Mouse (Mus musculus): ENCODE measurements around the gene Prpf6. TPM values are rescaled to one million over a fixed set of nuclear protein-coding genes. Genes with fewer than 3 reads are reported as not detected.

The Prpf6 gene
- total RNA-seq, 4 experiments from 2014 or later: 28.8 to 35.0 (median 32.6) TPM

DNA sequence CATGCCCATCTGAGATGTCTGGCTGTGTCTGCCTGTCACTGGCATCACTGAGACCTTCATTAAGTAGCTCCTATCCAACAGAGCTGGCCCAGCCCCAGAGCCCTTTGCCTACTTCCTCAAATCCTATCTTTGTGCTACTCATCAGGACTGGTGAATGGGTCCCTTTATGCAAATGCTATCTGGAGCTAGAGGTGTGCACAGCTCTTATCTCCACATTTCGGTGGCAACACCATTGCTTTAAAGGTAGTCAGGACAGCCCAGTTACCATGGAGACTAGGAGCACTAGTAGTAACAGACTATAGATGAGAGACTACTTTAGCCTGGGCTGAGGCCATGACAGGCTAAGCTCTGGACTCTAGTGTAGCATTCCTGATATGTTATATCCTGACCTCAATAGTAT lies 93.0 kb downstream of the Prpf6 start:
- DNase-seq (ENCODE audit: low spot score in 2 of 2): no peak

DNA sequence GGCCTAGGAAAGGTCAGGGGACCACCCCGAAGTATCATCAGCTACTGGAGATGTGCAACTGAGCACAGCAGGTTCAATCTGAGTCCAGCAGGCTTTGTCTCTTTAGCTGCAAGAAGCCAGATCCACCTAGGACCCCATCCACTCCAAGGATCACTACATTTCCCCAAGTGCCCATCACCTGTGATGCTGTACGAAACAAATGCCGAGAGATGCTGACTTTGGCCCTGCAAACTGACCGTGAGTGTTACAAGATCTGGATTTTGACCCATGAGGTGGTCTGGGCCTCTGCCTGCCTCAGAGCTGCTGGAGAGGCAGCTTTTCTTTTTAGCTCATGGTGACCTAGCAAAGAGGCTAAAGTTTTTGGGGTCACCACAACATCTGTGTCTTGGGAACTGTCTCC lies 94.0 kb downstream of the Prpf6 start:
- no peak for DNase-seq (ENCODE audit: low spot score in 2 of 2)

- DNase-seq (ENCODE audit: low spot score in 2 of 2): no peak
Measured at GRCm38 (mm10) chr2:181687586-181687985, 95.9 kb downstream of the Prpf6 start.

GRCm38 (mm10) chr2:181689466-181690160 lies 97.9 kb downstream of the Prpf6 start:
- no peak for DNase-seq (ENCODE audit: low spot score in 2 of 2)

DNA sequence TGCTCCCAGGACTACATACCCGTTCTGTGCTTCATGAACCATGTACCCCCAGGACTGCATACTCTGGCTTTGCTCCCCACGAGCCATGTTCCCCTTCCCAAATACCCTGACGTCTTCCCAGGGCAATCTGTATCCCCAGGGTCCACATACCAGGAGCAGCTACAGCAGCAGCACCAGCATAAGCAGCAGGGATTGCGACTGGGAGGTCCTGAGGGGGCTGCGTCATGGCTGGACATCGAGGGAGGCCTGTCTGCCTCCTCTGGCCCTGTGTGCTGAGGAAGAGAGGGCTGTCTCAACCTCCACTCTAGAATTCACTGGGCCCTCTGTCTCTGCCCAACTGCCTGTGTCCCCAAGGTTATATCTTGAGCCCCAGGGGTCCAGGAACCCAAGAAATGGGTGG lies 99.4 kb downstream of the Prpf6 start:
- no peak for DNase-seq (ENCODE audit: low spot score in 2 of 2)

DNA sequence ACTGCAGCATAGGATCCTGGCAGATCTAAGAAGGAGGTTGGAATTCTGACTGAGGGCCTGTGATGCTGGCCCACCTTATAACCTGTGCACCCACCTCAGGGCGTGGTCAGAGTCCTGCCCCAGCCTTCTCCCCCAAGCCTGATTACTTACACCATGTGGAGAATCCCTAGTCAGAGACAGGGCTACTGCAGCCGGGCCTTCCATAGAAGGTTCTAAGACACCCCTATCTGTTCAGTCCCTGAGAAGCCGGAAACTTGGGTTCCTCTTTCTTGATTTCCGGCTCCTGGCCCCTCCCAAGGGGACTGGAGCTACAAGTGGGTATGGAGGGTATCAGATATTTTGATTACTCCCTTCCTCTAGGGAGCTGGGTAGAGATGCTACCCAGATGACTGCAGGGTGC lies 99.9 kb downstream of the Prpf6 start:
- DNase-seq (ENCODE audit: low spot score in 2 of 2): no peak

DNA sequence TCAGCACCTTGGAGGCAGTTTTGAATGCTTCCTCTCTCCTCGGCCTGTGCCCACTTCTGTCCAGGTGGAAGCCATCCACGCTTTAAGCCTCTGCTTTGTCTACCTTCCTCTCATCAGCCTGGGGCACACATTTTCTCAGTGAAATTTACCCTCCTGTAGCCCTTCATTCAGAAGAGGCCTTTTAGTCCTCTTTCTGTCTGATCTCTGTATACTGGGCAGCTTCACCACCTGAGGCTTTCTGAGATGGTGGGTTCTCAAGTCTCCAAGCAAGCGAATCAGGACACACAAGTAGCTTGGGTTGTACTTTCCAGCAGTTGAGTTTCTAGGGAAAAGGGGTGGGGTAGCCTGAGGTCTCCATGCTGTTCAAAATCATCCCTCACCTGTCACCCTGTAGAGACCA lies 100.6 kb downstream of the Prpf6 start:
- no peak for DNase-seq (ENCODE audit: low spot score in 2 of 2)

DNA sequence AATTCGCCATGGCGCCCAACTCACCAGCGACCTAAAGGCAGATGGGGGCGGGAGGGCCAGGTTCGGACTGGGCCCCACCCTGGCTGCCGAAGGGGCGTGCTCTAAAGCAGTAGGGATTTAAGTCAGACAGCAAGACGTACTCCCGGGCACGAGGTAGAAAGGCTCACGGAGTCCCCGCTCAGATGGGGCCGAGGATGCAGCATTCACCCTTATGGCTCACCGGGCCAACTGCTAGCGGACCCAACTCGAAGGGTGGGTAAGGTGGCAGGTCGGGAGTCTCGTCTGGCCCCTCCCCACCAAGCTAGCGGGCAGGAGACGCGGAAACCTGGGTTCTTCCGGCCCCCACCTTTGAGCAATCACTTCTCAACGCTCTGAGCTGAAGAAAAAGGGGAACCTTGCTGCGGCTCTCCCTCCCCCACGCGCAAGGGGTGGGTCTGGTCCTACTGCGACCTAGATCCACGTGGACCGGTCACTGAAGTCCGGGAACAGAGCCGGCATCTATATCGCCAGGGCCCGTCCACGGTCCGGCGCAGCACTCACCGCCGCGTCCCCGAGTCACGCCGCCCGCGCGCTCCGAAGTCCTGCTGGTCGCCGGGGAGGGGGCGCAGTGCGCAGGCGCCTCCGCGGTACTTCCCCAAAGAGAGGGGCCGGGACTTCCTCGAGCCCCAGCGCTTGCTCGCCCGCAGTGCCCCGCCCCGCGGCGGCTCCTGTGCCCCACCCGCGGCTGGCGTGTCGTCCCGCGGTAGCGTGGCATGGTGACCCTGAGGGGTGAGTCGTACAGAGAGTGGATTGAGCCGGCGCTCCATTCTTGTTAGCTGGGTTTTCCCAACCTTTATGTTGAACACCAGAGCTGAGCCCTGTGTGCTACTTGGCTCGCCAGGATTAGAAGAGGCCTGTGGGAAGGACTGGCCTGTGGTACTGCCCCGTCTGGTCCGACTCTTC lies 101.9 kb downstream of the Prpf6 start, which contains the start of gene Rgs19:
TSS of gene Rgs19 (minus strand) at position 639 of the 942 bp plus-strand sequence.
- peak; percentile 58 to 71 for DNase-seq (ENCODE audit: low spot score in 2 of 2)

- DNase-seq (ENCODE audit: low spot score in 2 of 2): no peak
Measured at GRCm38 (mm10) chr2:181694581-181694980, 102.9 kb downstream of the Prpf6 start.

DNA sequence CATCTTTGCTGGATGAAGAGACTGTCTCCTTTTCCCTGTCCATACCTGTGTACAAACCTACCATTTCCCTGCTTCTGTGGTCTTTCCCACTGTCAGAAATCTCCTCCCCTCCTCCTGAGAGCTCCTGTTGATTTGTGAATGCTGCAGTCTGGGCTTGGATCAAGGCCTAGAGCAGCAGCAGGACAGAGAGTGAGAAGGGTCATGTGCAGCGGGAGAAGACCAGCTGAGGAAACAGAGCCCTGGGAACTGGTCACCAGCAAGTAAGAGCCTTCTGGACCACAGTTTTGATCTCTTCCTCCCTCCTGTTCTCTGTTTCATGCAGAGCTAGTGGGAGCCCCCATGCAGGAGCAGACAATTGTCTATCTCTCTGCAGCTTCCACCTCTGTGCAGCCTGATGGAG lies 104.1 kb downstream of the Prpf6 start:
- DNase-seq (ENCODE audit: low spot score in 2 of 2): no peak

DNA sequence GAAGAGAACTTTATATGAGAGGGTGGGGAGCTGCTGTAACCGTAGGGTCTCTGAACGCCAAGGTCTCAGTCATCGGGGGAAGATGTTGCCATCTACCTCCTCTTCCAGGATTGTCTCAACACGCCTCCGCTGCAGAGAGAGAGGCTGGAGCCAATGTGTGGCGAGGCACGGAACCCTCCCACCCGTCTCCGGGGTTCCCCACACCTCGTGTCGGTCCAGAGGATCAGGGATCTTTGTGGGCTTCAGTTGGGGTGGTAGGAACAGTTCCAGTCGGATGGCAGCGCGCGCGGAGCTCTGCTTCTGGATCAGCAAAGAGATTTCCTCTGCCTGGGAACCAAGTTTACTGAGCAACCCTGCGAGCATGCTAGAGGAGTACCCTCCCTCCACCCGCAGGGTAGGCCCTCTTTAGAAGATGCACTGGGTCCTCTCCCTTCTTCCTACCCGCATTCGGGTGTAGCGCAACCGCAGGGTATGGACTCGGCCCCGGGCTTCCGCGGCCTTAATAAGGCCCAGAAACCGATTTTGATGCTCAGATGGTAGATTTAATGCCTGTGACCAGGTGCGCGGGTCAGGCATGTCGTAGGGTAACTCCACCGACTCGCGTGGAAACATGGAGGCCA lies 105.2 kb downstream of the Prpf6 start:
- DNase-seq (ENCODE audit: low spot score in 2 of 2): no peak

GRCm38 (mm10) chr2:181698241-181698640 lies 106.6 kb downstream of the Prpf6 start, which contains the start of gene Lkaaear1:
Lkaaear1 (minus strand) TSS chr2:181698442.
- no peak for DNase-seq (ENCODE audit: low spot score in 2 of 2)

Small RNA genes lying within 50 kb of the gene (microRNA-seq; reads per million reads assigned to microRNA genes)
- not detected for gene Mir7006

Other genes with a start within 250 kb of the Prpf6 start
- 10 to 100 TPM in 2 of 4 experiments, 1 to 10 TPM in 2; 9.3 to 11.2 (median 10.3) TPM for gene Zgpat, start 226.9 kb upstream of the Prpf6 start, total RNA-seq (2022)
- gene Arfrp1, start 226.5 kb upstream of the Prpf6 start, total RNA-seq (2022): 10 to 100 TPM; 20.9 to 25.1 (median 23.8) TPM
- gene Lime1, start 211.8 kb upstream of the Prpf6 start, total RNA-seq (2022): 1 to 10 TPM; 2.2 to 4.0 (median 3.0) TPM
- gene Zbtb46, start 132.4 kb upstream of the Prpf6 start, total RNA-seq (2022): 1 to 10 TPM; 3.3 to 5.3 (median 4.1) TPM
- not detected for gene Abhd16b, start 98.7 kb upstream of the Prpf6 start, total RNA-seq (2022)
- gene Tpd52l2, start 94.7 kb upstream of the Prpf6 start, total RNA-seq (2022): 10 to 100 TPM; 43.7 to 49.1 (median 45.8) TPM
- gene Dnajc5, start 71.4 kb upstream of the Prpf6 start, total RNA-seq (2022): 10 to 100 TPM; 43.4 to 50.3 (median 44.1) TPM
- 10 to 100 TPM; 24.6 to 38.4 (median 28.5) TPM for gene Uckl1, start 7.0 kb upstream of the Prpf6 start, total RNA-seq (2022)
- 10 to 100 TPM; 15.4 to 21.2 (median 19.3) TPM for gene Zfp512b, start 935 bp downstream of the Prpf6 start, total RNA-seq (2022)
- gene Samd10, start 7.3 kb downstream of the Prpf6 start, total RNA-seq (2022): 1 to 10 TPM; 1.7 to 4.6 (median 3.7) TPM
- not detected for gene Gm29797, start 65.2 kb downstream of the Prpf6 start, total RNA-seq (2022)
- gene Sox18, start 79.8 kb downstream of the Prpf6 start, total RNA-seq (2022): 10 to 100 TPM in 2 of 4 experiments, 1 to 10 TPM in 2; 3.9 to 13.4 (median 7.1) TPM
- 1 to 10 TPM; 6.7 to 8.4 (median 7.3) TPM for gene Tcea2, start 88.4 kb downstream of the Prpf6 start, total RNA-seq (2022)
- gene Rgs19, start 102.1 kb downstream of the Prpf6 start, total RNA-seq (2022): 1 to 10 TPM; 1.5 to 5.2 (median 3.6) TPM
- not detected for gene Lkaaear1, start 106.6 kb downstream of the Prpf6 start, total RNA-seq (2022)
- gene Oprl1, start 123.1 kb downstream of the Prpf6 start, total RNA-seq (2022): not detected
- gene Myt1, start 171.5 kb downstream of the Prpf6 start, total RNA-seq (2022): not detected
- gene Pcmtd2, start 246.0 kb downstream of the Prpf6 start, total RNA-seq (2022): 10 to 100 TPM; 43.7 to 50.5 (median 47.9) TPM

All from gastrocnemius, adult 8-10 months (tissue).